ENCODE assay signal across 9 mouse cellular contexts in the genomic region with DNA sequence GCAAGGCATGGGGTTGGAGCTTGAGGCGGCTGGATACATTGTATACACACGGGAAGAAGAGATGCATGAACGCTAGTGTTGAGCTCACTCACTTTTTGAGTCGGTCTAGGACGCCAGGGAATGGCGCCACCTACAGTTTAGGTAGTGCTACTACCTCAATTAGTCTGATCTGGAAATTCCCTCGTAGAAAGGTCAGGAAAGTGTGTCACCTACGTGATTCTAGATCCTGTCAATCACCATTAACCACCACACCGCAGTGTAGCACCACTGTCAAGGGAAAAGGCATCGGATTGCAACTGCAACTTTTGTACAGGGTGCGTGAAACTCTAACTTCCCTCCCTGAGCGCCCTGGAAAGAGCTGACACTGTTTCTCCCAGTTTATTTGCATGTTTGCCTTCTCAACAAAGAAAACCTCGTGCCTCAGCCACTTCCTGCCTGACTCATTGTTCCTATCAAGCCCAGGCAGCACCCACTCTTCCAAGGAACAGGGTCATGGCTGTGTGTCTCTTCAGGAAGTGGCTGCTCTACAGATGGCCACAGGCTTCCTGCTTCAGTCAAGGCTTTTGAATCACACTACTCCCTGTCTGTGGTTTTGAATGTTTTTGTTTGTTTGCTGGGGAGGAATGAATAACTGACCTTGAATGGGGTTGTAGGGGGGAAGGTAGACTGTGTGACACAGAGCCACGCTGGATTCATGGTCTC.
DNase-seq lines count a peak whose midpoint lies in the region; ATAC-seq and TF ChIP-seq lines count a peak whose summit lies in the region.
"Had no signal": no experiment of that assay in that cellular context is flagged by ENCODE, and none has a peak within 500 bp of the region (broad histone marks: within the 10 kb centered on the region; RNA-seq: fewer than 3 reads in every experiment).

No protein-coding gene starts in this region.

- 67% methylated on average over 14 of the region's 14 CpGs for WGBS in forebrain, postnatal 0 days
- 65% methylated on average over 14 of the region's 14 CpGs for WGBS in forebrain, embryonic 11.5 days
- 33% methylated on average over 14 of the region's 14 CpGs for WGBS in lung, adult 2 months

- peak; percentile 6 for DNase-seq in forebrain, postnatal 0 days
- DNase-seq in forebrain, embryonic 11.5 days (ENCODE audit: low spot score): no peak
- peak; percentile 62 for DNase-seq in MEL-GATA-1-ER (ENCODE audit: extremely low read depth, low read depth)
- DNase-seq in embryo, embryonic 11 days: peak; percentile 23
- peak; percentile 19 for DNase-seq in lung, adult 2 months
- DNase-seq in spleen, postnatal 36 days (ENCODE audit: low spot score in 2 of 2): peak; percentile 52 to 60
- no peak for DNase-seq in cerebellum, adult 8-10 months

- no peak for TF ChIP-seq POLR2A in lung, adult 2 months (IDR thresholded peaks at IDR 0.05; ENCODE audit: borderline replicate concordance, extremely low read depth, low read depth, low read length)

- no peaks in the 10 kb centered on the region for H3K9me3 ChIP-seq in forebrain, postnatal 0 days (ENCODE audit: low read length)
- no peaks in the 10 kb centered on the region for H3K9me3 ChIP-seq in forebrain, embryonic 11.5 days (ENCODE audit: control insufficient read depth, low read length)
- H3K9me3 ChIP-seq: limb, embryonic 15.5 days had no signal

- no peak overlapping the region for H3K9ac ChIP-seq in forebrain, postnatal 0 days
- no peak overlapping the region for H3K9ac ChIP-seq in forebrain, embryonic 11.5 days (ENCODE audit: low read length)
- H3K9ac ChIP-seq: limb, embryonic 15.5 days had no signal

- ATAC-seq in forebrain, postnatal 0 days: peak; percentile 51; the same call in 1 of the 2 replicates
- no peak for ATAC-seq in forebrain, embryonic 11.5 days (replicated peaks; ENCODE audit: low FRiP score)
- ATAC-seq in inflammation-experienced regulatory T-cells, adult 6 months: peak; percentile 94

- peak; percentile 45 for TF ChIP-seq CTCF in forebrain, postnatal 0 days (IDR thresholded peaks at IDR 0.05; ENCODE audit: low read depth)
- TF ChIP-seq CTCF in lung, adult 2 months (IDR thresholded peaks at IDR 0.05; ENCODE audit: insufficient read depth, low read length): peak; percentile 37; the same call in 1 of the 2 replicates

- H3K27ac ChIP-seq in forebrain, postnatal 0 days (ENCODE audit: low read depth, low read length): no peak overlapping the region
- H3K27ac ChIP-seq in forebrain, embryonic 11.5 days (ENCODE audit: low read depth, low read length): no peak overlapping the region
- H3K27ac ChIP-seq: limb, embryonic 15.5 days had no signal

- H3K4me3 ChIP-seq in forebrain, postnatal 0 days (ENCODE audit: low read depth, low read length): no peak overlapping the region
- no peak overlapping the region for H3K4me3 ChIP-seq in forebrain, embryonic 11.5 days (ENCODE audit: low read depth, low read length)
- no peak overlapping the region for H3K4me3 ChIP-seq in lung, adult 2 months (replicated peaks; ENCODE audit: extremely low read depth, low read depth, low read length)
- H3K4me3 ChIP-seq: limb, embryonic 15.5 days had no signal

- H3K36me3 ChIP-seq in forebrain, postnatal 0 days (ENCODE audit: insufficient read depth): no peaks in the 10 kb centered on the region
- H3K36me3 ChIP-seq in forebrain, embryonic 11.5 days (ENCODE audit: control insufficient read depth, insufficient read depth, low read length): no peaks in the 10 kb centered on the region
- H3K36me3 ChIP-seq: limb, embryonic 15.5 days had no signal

- H3K27me3 ChIP-seq in forebrain, postnatal 0 days (ENCODE audit: insufficient read depth, low read length): no peaks in the 10 kb centered on the region
- H3K27me3 ChIP-seq in forebrain, embryonic 11.5 days (ENCODE audit: control insufficient read depth, insufficient read depth, low read length): no peaks in the 10 kb centered on the region
- H3K27me3 ChIP-seq: limb, embryonic 15.5 days had no signal

- no peak overlapping the region for H3K4me2 ChIP-seq in forebrain, postnatal 0 days (ENCODE audit: low read depth)
- H3K4me2 ChIP-seq in forebrain, embryonic 11.5 days (ENCODE audit: low read depth, low read length, severe bottlenecking): no peak overlapping the region
- H3K4me2 ChIP-seq: limb, embryonic 15.5 days had no signal

- no peaks in the 10 kb centered on the region for H3K4me1 ChIP-seq in forebrain, postnatal 0 days (ENCODE audit: insufficient read depth)
- no peaks in the 10 kb centered on the region for H3K4me1 ChIP-seq in forebrain, embryonic 11.5 days (replicated peaks; ENCODE audit: control insufficient read depth, insufficient read depth, low read length)
- peaks cover 6% of the 10 kb centered on the region for H3K4me1 ChIP-seq in lung, adult 2 months (ENCODE audit: control insufficient read depth, insufficient read depth, low read length)
- H3K4me1 ChIP-seq: limb, embryonic 15.5 days had no signal

Comparison
In these comparisons a context has a peak if more than half of its experiments do, and no peak if none do; other contexts are left out.
1. DNase-seq: peak in forebrain, postnatal 0 days (single experiment), MEL-GATA-1-ER (single experiment), embryo, embryonic 11 days (single experiment), lung, adult 2 months (single experiment) and spleen, postnatal 36 days (2 of 2); none in forebrain, embryonic 11.5 days (single experiment) and cerebellum, adult 8-10 months (single experiment).